14 mouse cellular contexts compared by ENCODE assay signal in genomic region chr13:105048662-105049061, GRCm38 (mm10). TPM values are rescaled to one million over a fixed set of nuclear protein-coding genes. Genes with fewer than 3 reads are reported as not detected.
DNase-seq lines count a peak whose midpoint lies in the region; ATAC-seq and TF ChIP-seq lines count a peak whose summit lies in the region.
"Had no signal": no experiment of that assay in that cellular context is flagged by ENCODE, and none has a peak within 500 bp of the region (broad histone marks: within the 10 kb centered on the region; RNA-seq: fewer than 3 reads in every experiment).

No protein-coding gene starts in this region.

- peak; percentile 17; the same call in 1 of the 2 replicates for TF ChIP-seq CTCF in kidney, postnatal 0 days (IDR thresholded peaks at IDR 0.05; ENCODE audit: low read depth)

- H3K36me3 ChIP-seq in kidney, postnatal 0 days (ENCODE audit: insufficient read depth, low read length): no peaks in the 10 kb centered on the region
- no peaks in the 10 kb centered on the region for H3K36me3 ChIP-seq in heart, embryonic 13.5 days
- H3K36me3 ChIP-seq in liver, embryonic 16.5 days (ENCODE audit: control insufficient read depth, insufficient read depth): no peaks in the 10 kb centered on the region
- H3K36me3 ChIP-seq: embryonic facial prominence, embryonic 13.5 days; limb, embryonic 12.5 days; midbrain, embryonic 15.5 days had no signal

- 80% methylated on average over 8 of the region's 8 CpGs for WGBS in kidney, postnatal 0 days
- 40% methylated on average over 8 of the region's 8 CpGs for WGBS in heart, embryonic 13.5 days
- 13% methylated on average over 8 of the region's 8 CpGs for WGBS in liver, embryonic 16.5 days (ENCODE audit: insufficient replicate concordance)

- H3K4me2 ChIP-seq in kidney, postnatal 0 days (ENCODE audit: low read length): no peak overlapping the region
- peak overlapping the region; percentile 13; the same call in 1 of the 2 replicates for H3K4me2 ChIP-seq in heart, embryonic 13.5 days
- no peak overlapping the region for H3K4me2 ChIP-seq in liver, embryonic 16.5 days (ENCODE audit: low read depth, low read length)
- H3K4me2 ChIP-seq: embryonic facial prominence, embryonic 13.5 days; limb, embryonic 12.5 days; midbrain, embryonic 15.5 days had no signal

- H3K4me3 ChIP-seq in kidney, postnatal 0 days (replicated peaks; ENCODE audit: low read depth, low read length): no peak overlapping the region
- H3K4me3 ChIP-seq in heart, embryonic 13.5 days: no peak overlapping the region
- no peak overlapping the region for H3K4me3 ChIP-seq in liver, embryonic 16.5 days (ENCODE audit: low read depth, low read length)
- H3K4me3 ChIP-seq: embryonic facial prominence, embryonic 13.5 days; limb, embryonic 12.5 days; midbrain, embryonic 15.5 days had no signal

- ATAC-seq in kidney, postnatal 0 days (replicated peaks; ENCODE audit: low FRiP score, low read depth): no peak
- ATAC-seq in heart, embryonic 13.5 days (ENCODE audit: extremely low read depth, insufficient number of reproducible peaks, low FRiP score, low TSS enrichment): no peak; the same call in 1 of the 2 replicates
- ATAC-seq in liver, embryonic 16.5 days (ENCODE audit: low read depth): peak; percentile 60
- ATAC-seq: midbrain, embryonic 15.5 days had no signal

- 0 out of 2 replicates have a peak, but pooled peaks cover under 1% of the 10 kb centered on the region for H3K27me3 ChIP-seq in kidney, postnatal 0 days (ENCODE audit: insufficient read depth, low read length)
- no peaks in the 10 kb centered on the region for H3K27me3 ChIP-seq in heart, embryonic 13.5 days (replicated peaks)
- peaks cover 14% of the 10 kb centered on the region for H3K27me3 ChIP-seq in liver, embryonic 16.5 days (ENCODE audit: control insufficient read depth, insufficient read depth, low read depth, low read length)
- H3K27me3 ChIP-seq: midbrain, embryonic 15.5 days had no signal

- 0 out of 2 replicates have a peak, but pooled peaks cover 5% of the 10 kb centered on the region for H3K4me1 ChIP-seq in kidney, postnatal 0 days (replicated peaks; ENCODE audit: insufficient read depth, low read length)
- peaks cover 41% of the 10 kb centered on the region for H3K4me1 ChIP-seq in heart, embryonic 13.5 days
- no peaks in the 10 kb centered on the region for H3K4me1 ChIP-seq in liver, embryonic 16.5 days (ENCODE audit: control insufficient read depth, low read depth, low read length)

- no peaks in the 10 kb centered on the region for H3K9me3 ChIP-seq in kidney, postnatal 0 days (replicated peaks; ENCODE audit: low read length)
- H3K9me3 ChIP-seq in heart, embryonic 13.5 days: no peaks in the 10 kb centered on the region
- no peaks in the 10 kb centered on the region for H3K9me3 ChIP-seq in liver, embryonic 16.5 days (replicated peaks; ENCODE audit: control insufficient read depth, low read length)
- H3K9me3 ChIP-seq: embryonic facial prominence, embryonic 13.5 days; limb, embryonic 12.5 days; midbrain, embryonic 15.5 days had no signal

- H3K27ac ChIP-seq in kidney, postnatal 0 days: no peak overlapping the region
- H3K27ac ChIP-seq in heart, embryonic 13.5 days (replicated peaks): peak overlapping the region; percentile 41
- H3K27ac ChIP-seq in liver, embryonic 16.5 days (ENCODE audit: low read length): no peak overlapping the region
- H3K27ac ChIP-seq: embryonic facial prominence, embryonic 13.5 days; limb, embryonic 12.5 days; midbrain, embryonic 15.5 days had no signal

- no peak overlapping the region for H3K9ac ChIP-seq in kidney, postnatal 0 days (ENCODE audit: low read depth, low read length)
- H3K9ac ChIP-seq in heart, embryonic 13.5 days: no peak overlapping the region
- H3K9ac ChIP-seq in liver, embryonic 16.5 days (ENCODE audit: low read depth, low read length): no peak overlapping the region
- H3K9ac ChIP-seq: embryonic facial prominence, embryonic 13.5 days; limb, embryonic 12.5 days; midbrain, embryonic 15.5 days had no signal

- peak; percentile 32 for DNase-seq in kidney, postnatal 0 days (ENCODE audit: low spot score)
- no peak for DNase-seq in kidney, postnatal 25 days
- DNase-seq in c-Kit-positive CD71-positive TER-119-negative erythroid progenitor cells, embryonic 14.5 days (ENCODE audit: low read depth): peak; percentile 24
- DNase-seq in gastrocnemius, postnatal 36 days: no peak
- no peak for DNase-seq in adrenal gland, postnatal 36 days
- DNase-seq in right cerebral cortex, adult 18-20 months: no peak
- DNase-seq: adrenal gland, adult 2 months; thymus, adult 2 months had no signal

- intact Hi-C loops in gastrocnemius, postnatal 36 days (cut with DNase I): no loop called here

RNA-seq across cellular contexts. Expression of gene Rgs7bp, which starts 6.1 kb away (rescaled TPM):
- 1.4 TPM in 2 replicates for polyA plus RNA-seq in kidney, postnatal 0 days (2015; fragmentation: Nextera tagmentation; extraction: Ambion mirVana)
- 2.8 and 2.9 TPM in 2 replicates for polyA plus RNA-seq in heart, embryonic 13.5 days (2015; fragmentation: Nextera tagmentation; extraction: Ambion mirVana)
- 0.29 and 0.31 TPM in 2 replicates for polyA plus RNA-seq in liver, embryonic 16.5 days (2015; fragmentation: Nextera tagmentation; extraction: Ambion mirVana)
- under 1 TPM; 0.51 to 0.54 TPM for total RNA-seq in gastrocnemius, postnatal 36 days (2021)
- total RNA-seq in adrenal gland, postnatal 36 days (2021): 1 to 10 TPM; 1.1 to 1.3 TPM

RNA-seq across cellular contexts. Expression of gene 4933425L06Rik, which starts 33.3 kb away (rescaled TPM):
- not detected in 2 replicates for polyA plus RNA-seq in kidney, postnatal 0 days (2015; fragmentation: Nextera tagmentation; extraction: Ambion mirVana)
- polyA plus RNA-seq in heart, embryonic 13.5 days (2015; fragmentation: Nextera tagmentation; extraction: Ambion mirVana): not detected in 2 replicates
- polyA plus RNA-seq in liver, embryonic 16.5 days (2015; fragmentation: Nextera tagmentation; extraction: Ambion mirVana): not detected in 2 replicates
- total RNA-seq in gastrocnemius, postnatal 36 days (2021): not detected
- total RNA-seq in adrenal gland, postnatal 36 days (2021): not detected
- total RNA-seq: adrenal gland, adult 2 months had no signal
- polyA plus RNA-seq: adrenal gland, adult 2 months; embryonic facial prominence, embryonic 13.5 days; kidney, embryonic 14.5 days; limb, embryonic 12.5 days; midbrain, embryonic 15.5 days; thymus, adult 2 months had no signal

Comparison
In these comparisons a context has a peak if more than half of its experiments do, and no peak if none do; other contexts are left out.
1. DNase-seq: peak in kidney, postnatal 0 days (single experiment) and c-Kit-positive CD71-positive TER-119-negative erythroid progenitor cells, embryonic 14.5 days (single experiment); none in kidney, postnatal 25 days (0 of 2), gastrocnemius, postnatal 36 days (0 of 2), adrenal gland, postnatal 36 days (0 of 2) and right cerebral cortex, adult 18-20 months (single experiment).